Mouse (Mus musculus): ENCODE measurements around the gene Klkb1.

- TF ChIP-seq CTCF (IDR thresholded peaks at IDR 0.05; ENCODE audit: low read depth, low read length) (no peak), POLR2A (IDR thresholded peaks at IDR 0.05; ENCODE audit: insufficient read depth, low read length) (no peak), EP300 (IDR thresholded peaks at IDR 0.05; ENCODE audit: insufficient read depth, low read depth, low read length) (no peak)
Observed at GRCm38 (mm10) chr8:45305479-45305878, 10.8 kb upstream of the Klkb1 start.

All from ES-Bruce4 (cell line).